Mouse (Mus musculus) ES-Bruce4 (cell line): ENCODE measurements around the gene Ifi209.
"Not testable (repeated sequence)": the region's sequence is repeated elsewhere in the genome, so short reads cannot be mapped to it uniquely, and the experiment has no call there.

ENCODE experiments used
- CTCF ChIP-seq: IDR thresholded peaks from one replicate; pipeline ENCODE4 v1.8.1; 2011; ENCODE audit warnings: low read depth, low read length
- EP300 ChIP-seq: IDR thresholded peaks from 2 replicates; pipeline ENCODE4 v1.6.1; 2011; ENCODE audit warnings: low read depth, low read length; ENCODE audit not compliant: insufficient read depth
- POLR2A ChIP-seq: IDR thresholded peaks from one replicate; pipeline ENCODE4 v1.8.1; 2011; ENCODE audit warnings: low read length; ENCODE audit not compliant: insufficient read depth

DNA sequence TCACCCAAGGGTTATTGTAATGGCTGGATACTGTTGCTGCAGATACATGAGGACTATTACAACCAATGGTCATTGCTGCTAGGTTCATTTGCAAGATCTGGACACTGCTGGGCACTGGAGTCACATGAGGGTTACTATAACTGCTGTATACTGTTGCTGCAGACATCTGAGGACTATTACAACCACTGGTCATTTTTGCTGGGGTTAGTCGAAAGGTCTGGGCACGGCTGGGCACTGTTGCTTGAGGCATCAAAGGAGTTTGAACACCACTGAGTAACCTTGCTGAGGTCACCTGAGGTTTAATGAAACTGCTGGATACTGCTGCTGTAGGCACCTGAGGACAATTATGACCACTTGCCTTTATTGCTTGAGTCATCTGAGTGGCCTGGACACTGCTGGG is 41.0 kb upstream of the Ifi209 start:
- TF ChIP-seq CTCF, EP300, POLR2A: not testable (repeated sequence)
